Mouse (Mus musculus) ES-E14 (cell line): ENCODE measurements at regions not wholly inside any gene's neighbourhood (a gene's known extent, or its start where the extent isn't known, plus 50 kb on each side); places are given as distances from the start of the nearest gene placed in this dataset.
A peak's percentile ranks its signal among the peaks of the same experiment; 100 is the strongest.

Source experiments
- DNase-seq: peaks from one replicate; pipeline ENCODE4 v3.0.0-alpha.2; 2013; ENCODE audit warnings: low read depth, low spot score
- H3K27ac ChIP-seq: 2 replicates; pipeline ENCODE4 v1.5.1; 2012; ENCODE audit warnings: low read depth, mild to moderate bottlenecking, low read length, moderate library complexity, mixed read lengths; ENCODE audit not compliant: poor library complexity, insufficient read depth, severe bottlenecking
- H3K36me3 ChIP-seq: 2 replicates; pipeline ENCODE4 v1.6.1; 2012; ENCODE audit warnings: mild to moderate bottlenecking, low read length, moderate library complexity, mixed read lengths; ENCODE audit not compliant: control insufficient read depth, poor library complexity, insufficient read depth, severe bottlenecking
- H3K4me1 ChIP-seq, 2 experiments: fragments of 150-350 bp in 1 of 2; sonication (generic) in 1 of 2; 2 replicates each; pipeline ENCODE4 v1.6.1; 2012; ENCODE audit warnings: low read length in 2 of 2, mild to moderate bottlenecking in 1 of 2, mixed read lengths in 1 of 2; ENCODE audit not compliant: control insufficient read depth in 2 of 2, insufficient read depth in 2 of 2, poor library complexity in 1 of 2
- H3K4me3 ChIP-seq, 2 experiments: fragments of 150-350 bp in 1 of 2; sonication (generic) in 1 of 2; 2 replicates each; pipeline ENCODE4 v1.5.1; 2012; ENCODE audit warnings: low read length in 2 of 2, low read depth in 1 of 2, mild to moderate bottlenecking in 1 of 2, mixed read lengths in 1 of 2; ENCODE audit not compliant: insufficient read depth in 1 of 2, poor library complexity in 1 of 2, severe bottlenecking in 1 of 2
- H3K9ac ChIP-seq: 2 replicates; pipeline ENCODE4 v1.6.1; 2012; ENCODE audit warnings: low read depth, mild to moderate bottlenecking, low read length, mixed read lengths; ENCODE audit not compliant: poor library complexity, insufficient read depth, severe bottlenecking
- H3K9me3 ChIP-seq: fragments of 150-350 bp; sonication (generic); 2 replicates; pipeline ENCODE4 v1.6.1; 2012; ENCODE audit warnings: low read depth, mild to moderate bottlenecking, low read length; ENCODE audit not compliant: control insufficient read depth, insufficient read depth
- CHD2 ChIP-seq: IDR thresholded peaks from 2 replicates; pipeline ENCODE4 v1.6.1; 2014; ENCODE audit warnings: mild to moderate bottlenecking, low read depth, low read length, inconsistent platforms
- HCFC1 ChIP-seq: IDR thresholded peaks from 2 replicates; pipeline ENCODE4 v1.6.1; 2012; ENCODE audit warnings: low read length, inconsistent platforms, borderline replicate concordance; ENCODE audit not compliant: insufficient read depth
- MAFK ChIP-seq: IDR thresholded peaks from 2 replicates; pipeline ENCODE4 v1.6.1; 2014; ENCODE audit warnings: mild to moderate bottlenecking, low read depth, low read length, inconsistent platforms; ENCODE audit not compliant: insufficient read depth
- ZC3H11A ChIP-seq: IDR thresholded peaks from 2 replicates; pipeline ENCODE4 v1.6.1; 2012; ENCODE audit warnings: low read depth, mild to moderate bottlenecking, inconsistent platforms, low read length, borderline replicate concordance
- ZNF384 ChIP-seq: IDR thresholded peaks from 2 replicates; pipeline ENCODE4 v1.6.1; 2012; ENCODE audit warnings: low read depth, low read length, inconsistent platforms
- in situ Hi-C, 2 experiments: fragments of 600-800 bp; cut with MboI; formaldehyde crosslinking; loops; one replicate each; pipeline ENCODE4 v1.15.1; 2025; ENCODE audit warnings: low sequenced_read_pairs in 2 of 2, inconsistent platforms in 1 of 2; ENCODE audit not compliant: unreplicated experiment in 2 of 2

DNA sequence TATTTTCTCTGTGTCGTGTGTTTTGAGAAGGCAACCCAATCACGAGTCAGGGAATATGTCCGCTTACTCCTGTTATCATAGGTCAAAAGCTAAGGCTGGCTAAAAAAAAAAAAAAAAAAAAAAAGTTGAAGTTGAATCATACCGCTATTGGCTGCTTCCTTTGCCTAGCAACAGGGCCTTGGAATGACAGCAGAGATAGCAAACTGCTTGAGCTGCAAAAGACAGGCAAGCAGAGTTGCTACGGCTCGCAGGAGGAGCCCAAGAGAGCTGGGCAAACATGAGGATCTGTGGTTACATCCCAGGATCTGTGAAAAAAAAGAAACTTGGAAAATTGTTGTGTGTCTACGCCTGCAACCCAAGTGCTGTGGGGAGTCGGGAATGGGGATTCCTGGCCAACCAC, 191.3 kb upstream of the Fam19a5 start:
- no peak for TF ChIP-seq ZC3H11A
- no peak for TF ChIP-seq ZNF384
- no peak for TF ChIP-seq MAFK
- TF ChIP-seq HCFC1 = no peak
- TF ChIP-seq CHD2 = no peak
- H3K27ac ChIP-seq = no peak overlapping the region
- DNase-seq = no peak

DNA sequence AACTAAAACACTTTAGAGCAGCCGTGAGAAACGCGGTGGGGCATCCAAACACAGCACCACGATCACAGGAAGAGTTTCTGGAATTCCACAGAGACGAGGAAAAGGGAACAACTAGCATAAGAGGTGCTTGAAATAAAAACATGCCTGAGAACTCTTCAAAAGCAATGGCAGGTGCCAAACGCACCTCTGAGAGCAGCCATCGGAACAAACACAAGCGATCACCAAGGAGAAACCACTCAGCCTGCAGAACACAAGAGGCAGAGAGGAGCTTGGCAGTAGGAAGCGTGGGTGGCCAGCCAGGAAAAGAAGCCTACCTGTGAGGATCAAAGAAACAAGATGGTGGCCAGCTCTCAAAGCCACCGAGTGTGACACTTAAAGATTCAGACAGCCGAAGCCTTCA, 190.2 kb upstream of the Fam19a5 start:
- no peak overlapping the region for H3K4me3 ChIP-seq
- no peaks in the 10 kb centered on the region for H3K9me3 ChIP-seq
- no peaks in the 10 kb centered on the region for H3K36me3 ChIP-seq
- H3K4me1 ChIP-seq = no peaks in the 10 kb centered on the region
- TF ChIP-seq CHD2 = no peak
- TF ChIP-seq HCFC1 = no peak
- no peak for TF ChIP-seq ZC3H11A
- TF ChIP-seq ZNF384 = no peak
- TF ChIP-seq MAFK = no peak
- in situ Hi-C loops = no loop called here
- H3K27ac ChIP-seq = no peak overlapping the region
- H3K9ac ChIP-seq = no peak overlapping the region
- DNase-seq = no peak

More for the DNA sequence above, 191.3 kb upstream of the Fam19a5 start:
- Histone ChIP-seq H3K4me3 (no peak overlapping the region), H3K9me3 (no peaks in the 10 kb centered on the region), H3K4me1 (no peaks in the 10 kb centered on the region), H3K9ac (no peak overlapping the region), H3K36me3 (no peaks in the 10 kb centered on the region)
- in situ Hi-C loops = no loop called here

DNA sequence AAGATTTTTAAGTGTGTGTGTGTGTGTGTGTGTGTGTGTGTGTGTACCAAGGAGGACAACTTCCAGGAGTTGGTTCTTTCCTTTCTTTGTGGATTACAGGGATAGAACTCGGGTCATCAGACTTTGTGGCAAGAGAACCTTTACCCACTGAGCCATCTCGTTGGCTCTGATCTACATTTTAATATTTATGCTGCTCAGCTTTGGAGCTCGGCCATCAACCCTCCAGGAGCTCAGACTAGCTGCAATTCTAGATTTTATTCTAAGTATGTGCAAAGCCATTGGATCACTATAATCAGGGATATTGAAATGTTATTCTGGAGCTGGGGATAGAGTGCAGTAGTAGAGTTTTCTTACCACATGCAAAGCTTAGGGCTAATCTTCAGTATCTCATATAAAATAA, 183.6 kb upstream of the Fam19a5 start:
- H3K9ac ChIP-seq = no peak overlapping the region
- no peak overlapping the region for H3K4me3 ChIP-seq
- no peaks in the 10 kb centered on the region for H3K9me3 ChIP-seq
- in situ Hi-C loops = no loop called here
- H3K36me3 ChIP-seq = no peaks in the 10 kb centered on the region
- no peaks in the 10 kb centered on the region for H3K4me1 ChIP-seq
- no peak overlapping the region for H3K27ac ChIP-seq
- TF ChIP-seq ZNF384 = no peak
- no peak for TF ChIP-seq ZC3H11A
- TF ChIP-seq CHD2 = no peak
- no peak for DNase-seq

DNA sequence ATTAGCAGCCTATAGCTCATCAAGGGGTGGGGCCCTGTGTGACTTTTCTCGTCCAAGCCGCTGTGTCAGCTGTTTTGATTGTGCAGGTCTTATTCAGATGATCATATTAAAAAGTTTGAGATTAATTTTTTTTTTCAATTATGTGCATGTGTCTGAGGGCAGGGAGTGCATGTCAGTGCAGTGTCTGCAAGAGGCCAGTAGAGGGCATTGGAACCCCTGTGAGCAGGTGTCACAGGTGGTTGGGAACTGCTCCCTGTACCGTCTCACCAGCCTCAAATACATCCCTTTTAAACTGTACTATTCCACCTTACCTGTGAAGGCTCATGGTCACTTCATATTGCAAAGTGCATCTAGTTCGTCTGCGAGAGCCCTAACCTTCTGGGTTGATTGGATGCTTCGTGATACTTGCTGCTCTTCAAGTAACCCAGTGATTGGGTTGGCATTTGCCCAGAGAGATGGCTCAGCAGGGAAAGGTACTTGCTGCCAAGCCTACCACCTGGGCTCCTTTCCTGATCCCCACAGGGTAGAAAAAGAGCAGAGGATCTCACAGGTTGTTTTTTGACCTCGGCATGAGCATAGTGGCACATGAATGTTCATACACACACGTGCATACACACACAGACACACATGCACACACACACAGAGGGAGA, 178.3 kb upstream of the Fam19a5 start:
- Histone ChIP-seq H3K27ac (no peak overlapping the region), H3K36me3 (no peaks in the 10 kb centered on the region), H3K9ac (no peak overlapping the region), H3K9me3 (no peaks in the 10 kb centered on the region), H3K4me3 (no peak overlapping the region), H3K4me1 (no peaks in the 10 kb centered on the region)
- TF ChIP-seq HCFC1 = no peak
- 0 out of 2 replicates have a peak, but pooled peaks have one; percentile 13 for TF ChIP-seq ZC3H11A
- in situ Hi-C loops = no loop called here
- DNase-seq = peak; percentile 12

DNA sequence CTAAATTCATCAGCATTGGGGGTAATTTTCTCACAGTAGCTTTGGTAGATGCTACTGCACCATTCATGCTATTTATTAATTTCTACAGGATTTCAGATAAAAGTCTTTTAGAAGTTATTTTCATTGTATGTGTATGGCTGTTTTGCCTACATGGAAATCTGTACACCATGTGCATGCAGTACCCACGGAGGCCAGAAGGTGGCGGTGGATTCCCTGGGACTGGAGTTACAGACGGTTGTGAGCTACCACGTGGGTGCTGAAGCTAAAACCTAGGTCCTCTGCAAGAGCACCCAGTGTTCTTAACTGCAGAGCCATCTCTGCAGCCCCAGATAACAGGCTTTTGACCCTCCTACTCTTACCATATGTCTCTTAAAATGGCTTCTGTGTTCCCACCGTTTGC, 176.7 kb upstream of the Fam19a5 start:
- Histone ChIP-seq H3K36me3 (no peaks in the 10 kb centered on the region), H3K27ac (no peak overlapping the region), H3K9ac (no peak overlapping the region), H3K4me3 (no peak overlapping the region), H3K9me3 (no peaks in the 10 kb centered on the region), H3K4me1 (no peaks in the 10 kb centered on the region)
- in situ Hi-C loops = no loop called here
- TF ChIP-seq CHD2 (no peak), ZC3H11A (no peak), ZNF384 (no peak), MAFK (no peak), HCFC1 (no peak)
- peak; percentile 50 for DNase-seq
